Mouse (Mus musculus) liver, embryonic 15.5 days (tissue): ENCODE data around the gene Kin. TPM values are rescaled to one million over a fixed set of nuclear protein-coding genes. Genes with fewer than 3 reads are reported as not detected.

Experiments used
- ATAC-seq: fragments of 200-750 bp; cut with Nextera tagmentation; 2 replicates; pipeline ENCODE4 v1.8.0; 2017; ENCODE audit warnings: moderate number of reproducible peaks, mild to moderate bottlenecking, moderate library complexity; ENCODE audit not compliant: insufficient read depth
- H3K27ac ChIP-seq: fragments of 300-500 bp; sonication (generic); replicated peaks from 2 replicates; pipeline ENCODE4 v1.5.1; 2015; ENCODE audit warnings: mild to moderate bottlenecking, inconsistent platforms
- H3K27me3 ChIP-seq: fragments of 300-500 bp; sonication (generic); 2 replicates; pipeline ENCODE4 v1.6.1; 2015; ENCODE audit warnings: mild to moderate bottlenecking, inconsistent platforms
- H3K36me3 ChIP-seq: fragments of 300-500 bp; sonication (generic); replicated peaks from 2 replicates; pipeline ENCODE4 v1.6.1; 2015; ENCODE audit warnings: moderate library complexity, mild to moderate bottlenecking, inconsistent platforms
- H3K4me1 ChIP-seq: fragments of 300-500 bp; sonication (generic); replicated peaks from 2 replicates; pipeline ENCODE4 v1.6.1; 2015; ENCODE audit warnings: inconsistent platforms
- H3K4me2 ChIP-seq: fragments of 300-500 bp; sonication (generic); 2 replicates; pipeline ENCODE4 v1.6.1; 2015; ENCODE audit warnings: moderate library complexity, mild to moderate bottlenecking, inconsistent platforms
- H3K4me3 ChIP-seq: fragments of 300-500 bp; sonication (generic); replicated peaks from 2 replicates; pipeline ENCODE4 v1.5.1; 2015; ENCODE audit warnings: mild to moderate bottlenecking, inconsistent platforms
- H3K9ac ChIP-seq: fragments of 300-500 bp; sonication (generic); 2 replicates; pipeline ENCODE4 v1.6.1; 2015; ENCODE audit warnings: moderate library complexity, mild to moderate bottlenecking, inconsistent platforms
- H3K9me3 ChIP-seq: fragments of 300-500 bp; sonication (generic); replicated peaks from 2 replicates; pipeline ENCODE4 v1.6.1; 2016; ENCODE audit warnings: inconsistent platforms
- WGBS: fragments of 180-500 bp; shearing (Covaris S2); methylation state at CpG from one replicate; pipeline ENCODE4 v1.1.7; 2015; ENCODE audit warnings: mixed read lengths; ENCODE audit not compliant: insufficient replicate concordance; 5-methylcytosine and 5-hydroxymethylcytosine counted together
- polyA plus RNA-seq: library from polyadenylated mRNA; unstranded; fragments of >200 nt; fragmentation: Nextera tagmentation; extraction: Ambion mirVana; gene quantifications from 2 replicates; pipeline ENCODE4 v1.2.1, GENCODE M21; 2015

The Kin gene
- polyA plus RNA-seq, 1 experiment from 2014 or later, result 12.7 TPM

GRCm38 (mm10) chr2:10076675-10077074 lies 3.7 kb upstream of the Kin start:
- Histone ChIP-seq H3K36me3 (peaks cover 24% of the 10 kb centered on the region), H3K4me1 (peaks cover 62% of the 10 kb centered on the region), H3K9ac (no peak overlapping the region), H3K27ac (no peak overlapping the region), H3K4me2 (no peak overlapping the region), H3K4me3 (no peak overlapping the region), H3K27me3 (no peaks in the 10 kb centered on the region), H3K9me3 (no peaks in the 10 kb centered on the region)
- 76% methylated on average over 8 of the region's 8 CpGs for WGBS
- ATAC-seq, result no peak

GRCm38 (mm10) chr2:10079745-10080309 lies 566 bp upstream of the Kin start:
- Histone ChIP-seq H3K36me3 (peaks cover 28% of the 10 kb centered on the region; the same call in 1 of the 2 replicates), H3K9me3 (no peaks in the 10 kb centered on the region), H3K4me1 (peaks cover 47% of the 10 kb centered on the region), H3K9ac (peak overlapping the region; percentile 90), H3K4me2 (peak overlapping the region; percentile 74), H3K4me3 (peak overlapping the region; percentile 81), H3K27me3 (no peaks in the 10 kb centered on the region), H3K27ac (peak overlapping the region; percentile 81)
- WGBS, result 0% methylated on average over 28 of the region's 28 CpGs
- peak; percentile 35 for ATAC-seq

GRCm38 (mm10) chr2:10081453-10082080 lies 1.2 kb downstream of the Kin start:
- ATAC-seq, result no peak
- Histone ChIP-seq H3K4me1 (peaks cover 38% of the 10 kb centered on the region), H3K9ac (peak overlapping the region; percentile 90), H3K27ac (peak overlapping the region; percentile 79), H3K4me2 (peak overlapping the region; percentile 74), H3K36me3 (peaks cover 32% of the 10 kb centered on the region), H3K9me3 (no peaks in the 10 kb centered on the region), H3K27me3 (no peaks in the 10 kb centered on the region), H3K4me3 (peak overlapping the region; percentile 81)
- WGBS, result 59% methylated on average over 5 of the region's 5 CpGs

- Histone ChIP-seq H3K4me3 (no peak overlapping the region), H3K36me3 (peaks cover 42% of the 10 kb centered on the region), H3K9me3 (no peaks in the 10 kb centered on the region), H3K27me3 (no peaks in the 10 kb centered on the region), H3K9ac (no peak overlapping the region), H3K27ac (no peak overlapping the region), H3K4me1 (peaks cover 32% of the 10 kb centered on the region), H3K4me2 (no peak overlapping the region)
- ATAC-seq, result no peak
- WGBS, result 58% methylated on average over 1 of the region's 1 CpGs
Observed at GRCm38 (mm10) chr2:10082737-10083136, 2.3 kb downstream of the Kin start.

GRCm38 (mm10) chr2:10087256-10087850 lies 7.0 kb downstream of the Kin start:
- H3K36me3 ChIP-seq, result peaks cover 77% of the 10 kb centered on the region
- no peak overlapping the region for H3K27ac ChIP-seq
- no peak overlapping the region for H3K9ac ChIP-seq
- no peaks in the 10 kb centered on the region for H3K27me3 ChIP-seq
- peaks cover 8% of the 10 kb centered on the region for H3K4me1 ChIP-seq
- WGBS, result 81% methylated on average over 8 of the region's 8 CpGs
- H3K9me3 ChIP-seq, result no peaks in the 10 kb centered on the region
- H3K4me2 ChIP-seq, result no peak overlapping the region
- H3K4me3 ChIP-seq, result no peak overlapping the region
- no peak for ATAC-seq

GRCm38 (mm10) chr2:10094327-10095100 lies 14.1 kb downstream of the Kin start:
- H3K9ac ChIP-seq, result no peak overlapping the region
- 76% methylated on average over 14 of the region's 14 CpGs for WGBS
- 0 out of 2 replicates have a peak, but pooled peaks cover 3% of the 10 kb centered on the region for H3K4me1 ChIP-seq
- H3K4me3 ChIP-seq, result no peak overlapping the region
- peak; percentile 64 for ATAC-seq
- H3K36me3 ChIP-seq, result peaks cover 40% of the 10 kb centered on the region
- peak overlapping the region; percentile 41; the same call in 1 of the 2 replicates for H3K27ac ChIP-seq
- H3K9me3 ChIP-seq, result no peaks in the 10 kb centered on the region
- no peaks in the 10 kb centered on the region for H3K27me3 ChIP-seq
- no peak overlapping the region for H3K4me2 ChIP-seq

GRCm38 (mm10) chr2:10098598-10099215 lies 18.3 kb downstream of the Kin start:
- Histone ChIP-seq H3K4me1 (peaks cover 22% of the 10 kb centered on the region; the same call in 1 of the 2 replicates), H3K27me3 (no peaks in the 10 kb centered on the region), H3K9ac (no peak overlapping the region), H3K27ac (no peak overlapping the region), H3K4me2 (no peak overlapping the region), H3K4me3 (no peak overlapping the region), H3K36me3 (peaks cover 7% of the 10 kb centered on the region; the same call in 1 of the 2 replicates), H3K9me3 (no peaks in the 10 kb centered on the region)
- WGBS, result 26% methylated on average over 9 of the region's 9 CpGs
- no peak for ATAC-seq

GRCm38 (mm10) chr2:10100471-10100870 lies 20.1 kb downstream of the Kin start:
- ATAC-seq, result peak; percentile 20; the same call in 1 of the 2 replicates
- 40% methylated on average over 2 of the region's 2 CpGs for WGBS
- Histone ChIP-seq H3K9me3 (no peaks in the 10 kb centered on the region), H3K27ac (no peak overlapping the region), H3K36me3 (0 out of 2 replicates have a peak, but pooled peaks cover 7% of the 10 kb centered on the region), H3K4me2 (no peak overlapping the region), H3K4me3 (no peak overlapping the region), H3K4me1 (peaks cover 22% of the 10 kb centered on the region; the same call in 1 of the 2 replicates), H3K27me3 (no peaks in the 10 kb centered on the region), H3K9ac (no peak overlapping the region)

- no peak overlapping the region for H3K27ac ChIP-seq
Observed at GRCm38 (mm10) chr2:10101180-10101579, 20.8 kb downstream of the Kin start.

GRCm38 (mm10) chr2:10108535-10109189 lies 28.3 kb downstream of the Kin start:
- no peak overlapping the region for H3K4me3 ChIP-seq
- H3K9me3 ChIP-seq, result no peaks in the 10 kb centered on the region
- no peak for ATAC-seq
- no peaks in the 10 kb centered on the region for H3K4me1 ChIP-seq
- no peak overlapping the region for H3K27ac ChIP-seq
- no peaks in the 10 kb centered on the region; the same call in 1 of the 2 replicates for H3K36me3 ChIP-seq
- 54% methylated on average over 6 of the region's 6 CpGs for WGBS
- H3K9ac ChIP-seq, result no peak overlapping the region
- H3K4me2 ChIP-seq, result no peak overlapping the region
- no peaks in the 10 kb centered on the region for H3K27me3 ChIP-seq

More at GRCm38 (mm10) chr2:10101180-10101579, 20.8 kb downstream of the Kin start:
- WGBS, result 20% methylated on average over 6 of the region's 6 CpGs
- Histone ChIP-seq H3K9ac (no peak overlapping the region), H3K4me2 (no peak overlapping the region), H3K9me3 (no peaks in the 10 kb centered on the region), H3K36me3 (peaks cover 5% of the 10 kb centered on the region; the same call in 1 of the 2 replicates), H3K27me3 (no peaks in the 10 kb centered on the region), H3K4me3 (no peak overlapping the region), H3K4me1 (peaks cover 22% of the 10 kb centered on the region; the same call in 1 of the 2 replicates)
- ATAC-seq, result no peak
